Mouse (Mus musculus): Measurements from ENCODE around the gene Rps15a. TPM values are rescaled to one million over a fixed set of nuclear protein-coding genes. Genes with fewer than 3 reads are reported as not detected.

Gene Rps15a
- polyA plus RNA-seq, 1 experiment from 2014 or later: 793 TPM

DNA sequence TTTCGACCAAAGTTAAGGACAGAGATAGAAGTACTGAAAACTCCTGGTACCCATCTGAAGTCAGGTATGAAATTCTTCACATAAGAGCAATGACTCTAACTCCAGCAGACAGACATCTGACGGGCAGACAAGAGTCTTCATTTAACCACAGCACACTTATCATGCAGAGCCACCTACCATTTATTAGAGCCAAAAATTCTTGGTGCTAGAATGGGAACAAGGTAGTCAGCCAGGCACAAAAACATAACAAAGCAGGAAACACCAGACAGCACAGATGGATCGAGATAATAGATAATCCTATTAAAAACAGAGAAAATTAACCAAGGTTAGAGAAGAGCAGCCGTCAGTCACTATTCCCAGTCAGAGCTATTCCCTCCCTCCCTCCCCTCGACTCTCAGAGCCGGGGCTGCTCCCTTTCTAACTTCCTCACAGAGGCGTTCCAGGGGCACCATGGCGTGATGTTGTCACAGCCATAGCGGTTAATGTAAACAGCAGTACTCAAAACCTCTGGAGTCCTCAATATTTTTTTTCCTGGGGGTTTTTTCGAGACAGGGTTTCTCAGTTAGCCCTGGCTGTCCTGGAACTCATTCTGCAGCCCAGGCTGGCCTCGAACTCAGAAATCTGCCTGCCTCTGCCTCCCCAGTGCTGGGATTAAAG lies 10.4 kb upstream of the Rps15a start:
- Histone ChIP-seq H3K4me1 (replicated peaks) (peaks cover 31% of the 10 kb centered on the region), H3K36me3 (peaks cover 42% of the 10 kb centered on the region), H3K4me2 (peak overlapping the region; percentile 71; the same call in 1 of the 2 replicates), H3K27me3 (no peaks in the 10 kb centered on the region), H3K27ac (no peak overlapping the region), H3K9ac (replicated peaks) (no peak overlapping the region), H3K4me3 (replicated peaks) (no peak overlapping the region), H3K9me3 (no peaks in the 10 kb centered on the region)
- WGBS: 87% methylated on average over 11 of the region's 11 CpGs
- no peak for ATAC-seq (ENCODE audit: insufficient number of reproducible peaks, insufficient read depth, low FRiP score, low TSS enrichment, low read depth)

DNA sequence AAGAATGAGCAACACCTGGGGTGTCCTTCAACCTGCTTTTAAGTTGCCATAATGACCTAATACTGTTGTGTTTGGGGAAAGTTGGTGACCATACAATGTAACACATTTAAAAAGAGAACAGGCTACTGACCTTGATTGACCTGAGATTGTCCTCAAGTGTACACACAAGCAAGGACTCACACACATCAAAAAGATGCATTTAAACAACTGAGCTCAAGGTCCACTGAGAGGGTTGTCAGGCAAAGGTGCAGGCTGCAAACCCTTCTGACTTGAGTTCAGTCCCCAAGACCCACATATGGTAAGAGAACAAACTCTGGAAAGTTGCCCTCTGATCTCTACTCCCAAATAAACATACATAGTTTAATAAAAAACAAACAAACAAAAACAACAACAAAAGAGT lies 9.7 kb upstream of the Rps15a start:
- H3K4me2 ChIP-seq: no peak overlapping the region
- no peaks in the 10 kb centered on the region for H3K27me3 ChIP-seq
- no peak overlapping the region for H3K27ac ChIP-seq
- peaks cover 31% of the 10 kb centered on the region for H3K4me1 ChIP-seq (replicated peaks)
- H3K36me3 ChIP-seq: peaks cover 48% of the 10 kb centered on the region
- no peak overlapping the region for H3K9ac ChIP-seq (replicated peaks)
- no peak overlapping the region for H3K4me3 ChIP-seq (replicated peaks)
- no peak for ATAC-seq (ENCODE audit: insufficient number of reproducible peaks, insufficient read depth, low FRiP score, low TSS enrichment, low read depth)
- H3K9me3 ChIP-seq: no peaks in the 10 kb centered on the region

DNA sequence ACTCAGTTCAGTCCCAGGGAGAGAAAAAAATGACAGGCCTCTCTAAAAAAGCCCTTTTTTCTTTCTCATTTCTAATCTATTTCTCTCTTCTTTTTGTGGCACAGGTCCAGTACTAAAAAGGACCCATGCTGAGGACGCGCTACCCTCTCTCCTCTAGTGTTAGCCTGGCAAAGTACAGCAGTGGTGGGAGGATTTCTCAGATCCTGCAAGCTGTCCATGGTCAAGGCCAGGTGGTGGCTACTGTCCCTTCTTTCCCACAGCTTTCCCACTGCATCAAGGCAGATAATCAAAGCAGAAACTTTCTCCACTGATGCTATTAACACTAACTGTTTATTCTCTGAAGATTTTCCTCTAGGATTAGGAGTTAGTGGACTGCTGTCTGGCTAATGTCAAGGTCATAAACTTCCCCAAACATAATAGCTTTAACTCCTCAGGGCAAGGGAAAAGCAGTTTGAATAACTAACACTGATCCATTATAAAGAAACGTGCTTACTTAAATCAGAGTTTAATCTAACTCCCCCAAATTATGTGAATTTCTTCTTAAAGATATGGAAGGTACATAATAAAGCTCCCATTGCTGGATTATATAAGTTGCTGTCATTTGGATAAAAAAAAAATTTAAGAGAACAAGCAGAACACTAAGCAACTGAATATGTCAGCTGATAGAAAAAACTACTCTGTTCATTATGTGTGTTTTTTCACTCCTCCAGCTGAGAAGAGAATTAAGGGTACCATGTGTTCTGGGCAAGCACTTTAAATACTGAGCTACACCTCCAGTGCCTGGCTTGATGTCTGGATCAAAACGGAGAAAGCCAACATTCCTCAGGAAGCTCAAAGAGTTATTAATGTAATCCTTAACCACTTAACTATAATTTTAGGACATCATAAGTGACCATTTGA lies 7.8 kb upstream of the Rps15a start:
- H3K4me3 ChIP-seq (replicated peaks): no peak overlapping the region
- ATAC-seq (ENCODE audit: insufficient number of reproducible peaks, insufficient read depth, low FRiP score, low TSS enrichment, low read depth): no peak
- WGBS: 89% methylated on average over 4 of the region's 4 CpGs
- peaks cover 68% of the 10 kb centered on the region for H3K36me3 ChIP-seq
- no peak overlapping the region for H3K27ac ChIP-seq
- H3K9me3 ChIP-seq: no peaks in the 10 kb centered on the region
- no peak overlapping the region for H3K4me2 ChIP-seq
- peaks cover 24% of the 10 kb centered on the region for H3K4me1 ChIP-seq (replicated peaks)
- H3K9ac ChIP-seq (replicated peaks): no peak overlapping the region
- H3K27me3 ChIP-seq: no peaks in the 10 kb centered on the region

DNA sequence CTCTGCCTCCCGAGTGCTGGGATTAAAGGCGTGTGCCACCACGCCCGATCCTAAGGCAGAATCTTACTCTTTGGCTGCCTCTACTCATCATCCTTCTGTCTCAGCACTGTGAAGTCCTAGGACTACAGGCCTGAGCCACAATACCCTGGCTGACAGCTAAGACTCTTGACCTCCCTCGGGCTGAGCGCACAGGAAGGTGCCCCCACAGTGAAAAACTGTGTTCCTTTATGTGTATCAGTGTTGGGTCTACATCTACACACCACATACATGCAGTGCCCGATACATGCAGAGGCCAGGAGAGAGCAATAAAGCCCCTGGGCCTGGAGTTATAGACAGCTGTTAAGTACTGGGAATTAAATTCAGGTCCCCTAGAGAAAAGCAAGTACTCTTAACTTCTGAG lies 6.2 kb upstream of the Rps15a start:
- no peak overlapping the region for H3K27ac ChIP-seq
- WGBS: 95% methylated on average over 7 of the region's 7 CpGs
- H3K4me2 ChIP-seq: no peak overlapping the region
- no peaks in the 10 kb centered on the region for H3K9me3 ChIP-seq
- H3K4me1 ChIP-seq (replicated peaks): peaks cover 11% of the 10 kb centered on the region
- no peaks in the 10 kb centered on the region for H3K27me3 ChIP-seq
- peaks cover 77% of the 10 kb centered on the region for H3K36me3 ChIP-seq
- no peak for ATAC-seq (ENCODE audit: insufficient number of reproducible peaks, insufficient read depth, low FRiP score, low TSS enrichment, low read depth)
- no peak overlapping the region for H3K4me3 ChIP-seq (replicated peaks)
- H3K9ac ChIP-seq (replicated peaks): no peak overlapping the region

DNA sequence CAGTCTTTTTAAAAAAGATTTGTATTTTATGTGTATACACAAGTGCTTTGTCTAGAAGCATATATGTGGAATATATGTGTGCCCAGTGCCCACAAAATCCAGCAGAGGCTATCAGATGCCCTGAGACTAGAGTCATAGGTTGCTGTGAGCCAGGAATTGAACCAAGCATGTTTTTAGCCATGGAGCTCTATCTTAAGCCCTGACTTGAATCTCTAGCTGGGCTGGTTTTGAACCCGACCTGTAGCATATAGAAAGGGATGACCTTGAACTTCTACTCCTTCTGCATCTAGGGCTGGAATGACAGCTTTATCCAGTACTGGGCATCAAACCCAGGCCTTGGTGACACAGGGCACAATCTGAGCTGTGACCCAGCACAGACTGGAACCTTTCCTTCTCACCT lies 4.7 kb upstream of the Rps15a start:
- Histone ChIP-seq H3K4me1 (replicated peaks) (no peaks in the 10 kb centered on the region), H3K4me3 (replicated peaks) (no peak overlapping the region), H3K9me3 (no peaks in the 10 kb centered on the region), H3K27me3 (no peaks in the 10 kb centered on the region), H3K9ac (replicated peaks) (no peak overlapping the region), H3K27ac (no peak overlapping the region), H3K36me3 (peaks cover 63% of the 10 kb centered on the region), H3K4me2 (no peak overlapping the region)
- 92% methylated on average over 1 of the region's 1 CpGs for WGBS
- no peak for ATAC-seq (ENCODE audit: insufficient number of reproducible peaks, insufficient read depth, low FRiP score, low TSS enrichment, low read depth)

DNA sequence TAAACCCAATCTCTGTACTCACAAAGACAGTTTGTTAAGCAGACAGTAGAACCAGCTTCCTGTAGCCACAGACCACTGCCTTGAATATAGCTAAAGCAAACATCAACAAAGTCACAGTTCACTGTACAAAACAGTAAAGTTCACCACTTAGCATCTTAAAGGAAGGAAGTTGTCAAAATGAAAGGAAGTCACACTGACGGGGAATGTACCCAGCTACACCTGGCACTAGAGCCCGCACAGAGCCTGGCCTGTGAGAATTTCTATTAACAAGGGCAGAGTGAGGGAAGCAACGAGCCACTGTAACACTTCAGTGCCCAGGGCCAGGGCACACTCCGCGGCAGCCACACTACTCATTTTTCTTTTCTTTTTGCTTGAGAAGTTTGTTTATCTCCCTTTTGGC lies 4.0 kb upstream of the Rps15a start:
- WGBS: 87% methylated on average over 5 of the region's 5 CpGs
- no peak for ATAC-seq (ENCODE audit: insufficient number of reproducible peaks, insufficient read depth, low FRiP score, low TSS enrichment, low read depth)
- Histone ChIP-seq H3K4me2 (no peak overlapping the region), H3K4me3 (replicated peaks) (no peak overlapping the region), H3K9ac (replicated peaks) (no peak overlapping the region), H3K27me3 (no peaks in the 10 kb centered on the region), H3K36me3 (peaks cover 61% of the 10 kb centered on the region), H3K4me1 (replicated peaks) (no peaks in the 10 kb centered on the region), H3K9me3 (no peaks in the 10 kb centered on the region), H3K27ac (peak overlapping the region; percentile 78; the same call in 1 of the 2 replicates)

DNA sequence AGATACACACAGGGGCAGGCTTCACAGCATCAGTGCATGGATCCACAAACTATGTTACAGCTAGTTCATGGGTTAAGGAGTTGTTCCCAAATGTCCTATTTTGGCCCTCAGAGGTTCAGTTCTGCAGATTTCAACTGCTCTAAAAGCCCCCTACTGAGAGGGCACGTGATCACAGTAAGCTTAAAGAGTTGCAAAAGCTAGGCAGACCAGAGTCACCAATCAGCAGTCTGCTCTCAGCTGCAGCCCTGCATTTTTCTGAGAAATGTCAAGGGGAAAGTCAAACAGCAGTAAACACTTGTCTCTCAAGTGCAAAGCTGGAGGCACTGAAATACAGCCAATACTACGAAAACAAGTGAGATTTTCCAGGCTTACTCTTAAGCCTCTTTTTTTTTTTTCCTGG lies 3.2 kb upstream of the Rps15a start:
- Histone ChIP-seq H3K9me3 (no peaks in the 10 kb centered on the region), H3K4me3 (replicated peaks) (no peak overlapping the region), H3K4me1 (replicated peaks) (peaks cover 7% of the 10 kb centered on the region), H3K9ac (replicated peaks) (no peak overlapping the region), H3K27ac (peak overlapping the region; percentile 35; the same call in 1 of the 2 replicates), H3K27me3 (no peaks in the 10 kb centered on the region), H3K4me2 (no peak overlapping the region), H3K36me3 (peaks cover 62% of the 10 kb centered on the region)
- 64% methylated on average over 2 of the region's 2 CpGs for WGBS
- no peak for ATAC-seq (ENCODE audit: insufficient number of reproducible peaks, insufficient read depth, low FRiP score, low TSS enrichment, low read depth)

DNA sequence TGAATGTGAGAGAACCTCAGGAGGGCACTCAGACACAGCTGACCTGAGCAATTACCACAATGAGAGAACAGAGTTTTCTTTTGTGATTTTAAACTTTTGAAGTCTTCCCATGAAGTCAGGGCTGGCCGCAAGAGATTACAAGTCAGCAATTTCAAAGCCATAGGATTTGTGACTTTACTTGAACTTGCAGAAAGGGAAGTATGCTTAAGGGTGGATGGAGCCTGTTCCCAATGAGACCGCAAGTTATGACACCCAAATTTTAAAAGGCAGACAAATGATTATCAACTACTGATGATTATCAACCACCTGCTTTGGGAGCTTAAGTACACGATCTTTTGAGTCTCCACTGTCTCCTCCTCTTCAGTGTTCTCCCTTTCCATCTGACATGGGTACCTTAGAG lies 2.4 kb upstream of the Rps15a start:
- Histone ChIP-seq H3K9me3 (no peaks in the 10 kb centered on the region), H3K4me3 (replicated peaks) (no peak overlapping the region), H3K36me3 (peaks cover 64% of the 10 kb centered on the region), H3K4me2 (no peak overlapping the region), H3K4me1 (replicated peaks) (peaks cover 14% of the 10 kb centered on the region), H3K27ac (no peak overlapping the region), H3K27me3 (no peaks in the 10 kb centered on the region), H3K9ac (replicated peaks) (no peak overlapping the region)
- 81% methylated on average over 3 of the region's 3 CpGs for WGBS
- no peak for ATAC-seq (ENCODE audit: insufficient number of reproducible peaks, insufficient read depth, low FRiP score, low TSS enrichment, low read depth)

DNA sequence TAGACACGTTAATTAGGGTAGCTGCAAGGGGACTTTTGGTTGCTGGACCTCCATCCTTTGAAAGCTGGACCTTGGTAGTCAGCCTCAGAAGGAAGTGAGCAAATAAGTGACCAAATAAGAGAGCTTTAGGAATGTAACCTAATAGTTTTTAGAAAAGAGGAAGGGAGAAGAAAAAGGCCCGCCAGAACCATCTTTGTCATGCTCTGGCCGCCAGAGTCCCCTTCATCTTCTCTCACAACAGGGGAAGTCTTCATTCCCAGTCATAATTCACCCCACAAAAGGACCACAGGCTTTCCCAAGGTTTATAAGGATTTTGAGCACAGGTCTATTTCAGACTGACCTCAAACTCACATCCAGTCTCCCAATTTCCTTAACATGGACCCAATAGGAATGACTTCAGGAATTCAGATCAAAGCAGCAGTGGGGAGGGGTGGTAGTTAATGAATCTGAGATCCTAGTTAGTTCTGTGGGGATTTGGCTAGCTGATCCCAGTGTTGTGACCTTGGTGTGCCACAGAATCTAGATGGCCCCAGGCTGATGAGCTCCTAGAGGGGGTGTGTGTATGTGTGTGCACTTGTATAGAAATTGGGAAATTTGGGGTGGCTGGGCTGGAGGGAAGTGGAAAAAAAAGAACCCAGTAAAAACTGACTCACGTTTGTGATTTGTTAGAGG lies 1.7 kb upstream of the Rps15a start:
- Histone ChIP-seq H3K4me3 (replicated peaks) (no peak overlapping the region), H3K9me3 (no peaks in the 10 kb centered on the region), H3K27ac (no peak overlapping the region), H3K9ac (replicated peaks) (no peak overlapping the region), H3K4me2 (no peak overlapping the region), H3K27me3 (no peaks in the 10 kb centered on the region), H3K36me3 (peaks cover 65% of the 10 kb centered on the region), H3K4me1 (replicated peaks) (peaks cover 22% of the 10 kb centered on the region)
- WGBS: 54% methylated on average over 4 of the region's 4 CpGs
- no peak for ATAC-seq (ENCODE audit: insufficient number of reproducible peaks, insufficient read depth, low FRiP score, low TSS enrichment, low read depth)

DNA sequence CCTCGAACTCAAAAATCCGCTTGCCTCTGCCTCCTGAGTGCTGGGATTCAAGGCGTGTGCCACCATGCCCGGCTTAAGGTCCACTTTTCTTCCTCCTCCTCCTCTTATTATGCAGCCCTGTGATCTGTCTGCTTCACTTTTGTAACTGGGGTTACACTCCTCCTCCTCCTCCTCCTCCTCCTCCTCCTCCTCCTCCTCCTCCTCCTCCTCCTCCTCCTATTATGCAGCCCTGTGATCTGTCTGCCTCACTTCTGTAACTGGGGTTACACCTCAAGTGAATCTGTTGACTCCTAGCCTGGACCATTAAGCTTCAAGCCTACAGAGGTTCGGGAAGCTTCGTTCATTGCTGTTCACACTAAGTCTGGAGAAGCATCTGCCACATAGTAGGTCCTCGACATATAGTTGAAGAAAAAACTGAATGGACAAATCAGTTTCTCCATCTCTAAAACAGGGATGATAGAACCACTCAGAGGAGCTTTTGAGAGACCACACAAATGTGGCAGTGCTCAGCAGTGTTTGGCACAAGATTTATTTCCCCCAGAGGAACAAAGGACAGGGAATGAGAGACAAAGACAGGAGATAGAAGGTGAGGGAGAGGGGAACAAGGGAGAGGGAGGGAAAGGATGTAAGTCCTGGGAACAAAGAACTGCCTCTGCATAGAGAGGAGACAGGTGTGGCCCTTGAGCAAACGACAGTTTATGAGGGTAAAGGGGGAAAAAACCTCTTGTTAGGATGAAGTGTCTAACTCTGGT lies 975 bp upstream of the Rps15a start:
- H3K27me3 ChIP-seq: no peaks in the 10 kb centered on the region
- 16% methylated on average over 8 of the region's 8 CpGs for WGBS
- H3K36me3 ChIP-seq: peaks cover 66% of the 10 kb centered on the region
- ATAC-seq (ENCODE audit: insufficient number of reproducible peaks, insufficient read depth, low FRiP score, low TSS enrichment, low read depth): no peak
- H3K4me2 ChIP-seq: peak overlapping the region; percentile 63
- H3K4me3 ChIP-seq (replicated peaks): peak overlapping the region; percentile 98; the same call in 1 of the 2 replicates
- peak overlapping the region; percentile 23; the same call in 1 of the 2 replicates for H3K27ac ChIP-seq
- H3K4me1 ChIP-seq (replicated peaks): peaks cover 29% of the 10 kb centered on the region
- H3K9ac ChIP-seq (replicated peaks): no peak overlapping the region
- H3K9me3 ChIP-seq: no peaks in the 10 kb centered on the region

DNA sequence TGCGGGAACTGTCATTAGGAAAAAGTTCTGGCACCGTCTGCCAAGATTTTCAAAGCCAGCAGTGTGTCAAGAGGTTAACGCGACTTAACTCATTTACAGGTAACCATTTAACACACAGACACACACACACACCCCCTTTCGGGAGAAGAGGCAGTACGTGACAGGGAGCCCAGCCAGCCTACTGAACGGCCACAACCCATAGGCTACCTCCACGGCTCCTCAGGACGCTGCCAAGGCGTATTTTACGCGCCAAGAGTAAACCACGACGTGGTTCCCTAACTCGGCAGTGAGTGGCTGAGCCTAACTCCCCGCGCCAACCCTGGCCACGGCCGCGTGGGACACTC lies 483 bp downstream of the Rps15a start:
- peak overlapping the region; percentile 94 for H3K27ac ChIP-seq
- H3K36me3 ChIP-seq: peaks cover 69% of the 10 kb centered on the region
- H3K4me1 ChIP-seq (replicated peaks): peaks cover 33% of the 10 kb centered on the region
- WGBS: under 1% methylated on average over 20 of the region's 20 CpGs
- ATAC-seq (ENCODE audit: insufficient number of reproducible peaks, insufficient read depth, low FRiP score, low TSS enrichment, low read depth): peak; percentile 40; the same call in 1 of the 2 replicates
- H3K27me3 ChIP-seq: no peaks in the 10 kb centered on the region
- H3K4me3 ChIP-seq (replicated peaks): peak overlapping the region; percentile 98
- H3K9ac ChIP-seq (replicated peaks): peak overlapping the region; percentile 99
- H3K9me3 ChIP-seq: no peaks in the 10 kb centered on the region
- H3K4me2 ChIP-seq: peak overlapping the region; percentile 64
